14 mouse cellular contexts compared by ENCODE assay signal in genomic region chr2:48380140-48380539, GRCm38 (mm10).
DNase-seq lines count a peak whose midpoint lies in the region; ATAC-seq and TF ChIP-seq lines count a peak whose summit lies in the region.
"Had no signal": no experiment of that assay in that cellular context is flagged by ENCODE, and none has a peak within 500 bp of the region (broad histone marks: within the 10 kb centered on the region; RNA-seq: fewer than 3 reads in every experiment).

No protein-coding gene starts in this region.

- no peaks in the 10 kb centered on the region for H3K79me2 ChIP-seq in heart, adult 2 months (replicated peaks; ENCODE audit: control insufficient read depth, insufficient read depth, low read length)
- H3K79me2 ChIP-seq in C2C12 (ENCODE audit: control insufficient read depth, insufficient read depth) = no peaks in the 10 kb centered on the region

- H3K9ac ChIP-seq in heart, adult 2 months (ENCODE audit: low read depth, low read length) = no peak overlapping the region
- H3K9ac ChIP-seq in lung, postnatal 0 days (replicated peaks; ENCODE audit: low read depth) = no peak overlapping the region
- no peak overlapping the region for H3K9ac ChIP-seq in hindbrain, embryonic 13.5 days
- H3K9ac ChIP-seq: hindbrain, embryonic 14.5 days; stomach, embryonic 15.5 days had no signal

- intact Hi-C loops in heart, adult 2 months (cut with DNase I) = loop anchor here (5.0 kb wide), 4 partner anchors 48 to 507 kb away; partner anchors contain the start of gene Acvr2a
- intact Hi-C loops in heart, postnatal 25 days (cut with DNase I) = loop anchor here (2.0 to 10.0 kb wide), 5 partner anchors 47 to 435 kb away; partner anchors contain the start of gene Acvr2a

- ATAC-seq in lung, postnatal 0 days = peak; percentile 76
- no peak for ATAC-seq in hindbrain, embryonic 13.5 days (ENCODE audit: low FRiP score)

- H3K27me3 ChIP-seq in heart, adult 2 months (ENCODE audit: control insufficient read depth, insufficient read depth, low read length) = no peaks in the 10 kb centered on the region
- H3K27me3 ChIP-seq in C2C12 (ENCODE audit: control insufficient read depth, insufficient read depth, insufficient read length) = no peaks in the 10 kb centered on the region
- no peaks in the 10 kb centered on the region for H3K27me3 ChIP-seq in lung, postnatal 0 days (replicated peaks; ENCODE audit: insufficient read depth, low read length)
- no peaks in the 10 kb centered on the region for H3K27me3 ChIP-seq in hindbrain, embryonic 13.5 days
- H3K27me3 ChIP-seq: CH12.LX; stomach, embryonic 15.5 days had no signal

- no peak overlapping the region for H3K4me3 ChIP-seq in heart, adult 2 months
- no peak overlapping the region for H3K4me3 ChIP-seq in C2C12 (ENCODE audit: insufficient read depth, poor library complexity, severe bottlenecking)
- no peak overlapping the region for H3K4me3 ChIP-seq in lung, postnatal 0 days (ENCODE audit: low read depth, low read length)
- H3K4me3 ChIP-seq in hindbrain, embryonic 13.5 days = no peak overlapping the region
- H3K4me3 ChIP-seq: stomach, embryonic 15.5 days had no signal

- H3K27ac ChIP-seq in heart, adult 2 months = peak overlapping the region; percentile 87
- 0 out of 2 replicates have a peak overlapping the region, but pooled peaks have one; percentile 38 for H3K27ac ChIP-seq in lung, postnatal 0 days (ENCODE audit: low read length)
- H3K27ac ChIP-seq in hindbrain, embryonic 13.5 days = no peak overlapping the region
- H3K27ac ChIP-seq: hindbrain, embryonic 14.5 days; stomach, embryonic 15.5 days had no signal

- peaks cover 2% of the 10 kb centered on the region; the same call in 1 of the 2 replicates for H3K4me1 ChIP-seq in heart, adult 2 months (ENCODE audit: control insufficient read depth, insufficient read depth, low read length)
- no peaks in the 10 kb centered on the region; the same call in 1 of the 2 replicates for H3K4me1 ChIP-seq in lung, postnatal 0 days (ENCODE audit: insufficient read depth, low read depth, low read length)
- H3K4me1 ChIP-seq in hindbrain, embryonic 13.5 days (replicated peaks) = no peaks in the 10 kb centered on the region
- H3K4me1 ChIP-seq: stomach, embryonic 15.5 days had no signal

- TF ChIP-seq POLR2A in heart, adult 2 months (IDR thresholded peaks at IDR 0.05; ENCODE audit: insufficient read depth, low read depth, low read length) = no peak

- no peaks in the 10 kb centered on the region for H3K9me3 ChIP-seq in lung, postnatal 0 days (ENCODE audit: low read length)
- no peaks in the 10 kb centered on the region for H3K9me3 ChIP-seq in hindbrain, embryonic 13.5 days
- H3K9me3 ChIP-seq: stomach, embryonic 15.5 days had no signal

- 53% methylated on average over 5 of the region's 5 CpGs for WGBS in heart, adult 2 months
- WGBS in lung, postnatal 0 days = 59% methylated on average over 5 of the region's 5 CpGs
- 78% methylated on average over 5 of the region's 5 CpGs for WGBS in hindbrain, embryonic 13.5 days

- TF ChIP-seq CTCF in heart, adult 2 months (IDR thresholded peaks at IDR 0.05) = no peak
- TF ChIP-seq CTCF in C2C12 (IDR thresholded peaks at IDR 0.05; ENCODE audit: control insufficient read depth, insufficient read depth, insufficient read length) = no peak
- TF ChIP-seq CTCF in lung, postnatal 0 days (IDR thresholded peaks at IDR 0.05) = no peak

- peaks cover 6% of the 10 kb centered on the region for H3K36me3 ChIP-seq in heart, adult 2 months (ENCODE audit: control insufficient read depth, insufficient read depth, low read length)
- no peaks in the 10 kb centered on the region for H3K36me3 ChIP-seq in C2C12 (ENCODE audit: control insufficient read depth, insufficient read depth)
- H3K36me3 ChIP-seq in lung, postnatal 0 days (ENCODE audit: insufficient read depth, low read length) = no peaks in the 10 kb centered on the region
- H3K36me3 ChIP-seq in hindbrain, embryonic 13.5 days = no peaks in the 10 kb centered on the region
- H3K36me3 ChIP-seq: stomach, embryonic 15.5 days had no signal

- DNase-seq in heart, adult 2 months = no peak
- no peak for DNase-seq in heart, postnatal 25 days (ENCODE audit: low spot score)
- DNase-seq in embryo, embryonic 11 days = peak; percentile 6
- DNase-seq in lung, postnatal 0 days (ENCODE audit: low spot score) = peak; percentile 81
- DNase-seq in adrenal gland, postnatal 14 days = no peak
- DNase-seq: cerebellum, adult 8-10 months; gastrocnemius, postnatal 10 days; kidney, adult 8-10 months; right cerebral cortex, postnatal 14 days had no signal

- H3K79me3 ChIP-seq in C2C12 (ENCODE audit: low read depth) = no peaks in the 10 kb centered on the region

- no peak overlapping the region for H3ac ChIP-seq in C2C12 (ENCODE audit: control insufficient read depth, insufficient read length, low read depth)

- TF ChIP-seq EP300 in heart, adult 2 months (IDR thresholded peaks at IDR 0.05; ENCODE audit: insufficient read depth, low read depth, low read length) = no peak
- peak; percentile 82 for TF ChIP-seq EP300 in lung, postnatal 0 days (IDR thresholded peaks at IDR 0.05)

- H3K4me2 ChIP-seq in lung, postnatal 0 days (replicated peaks; ENCODE audit: low read depth, low read length) = no peak overlapping the region
- H3K4me2 ChIP-seq in hindbrain, embryonic 13.5 days = no peak overlapping the region
- H3K4me2 ChIP-seq: hindbrain, embryonic 14.5 days; stomach, embryonic 15.5 days had no signal

TF ChIP-seq in C2C12, 6 proteins besides CTCF, POLR2A, EP300 and RAD21:
- TF ChIP-seq MYOG (IDR thresholded peaks at IDR 0.05; ENCODE audit: control insufficient read depth, extremely low read depth, insufficient read length) (no peak), CEBPB (IDR thresholded peaks at IDR 0.05; ENCODE audit: low read depth) (no peak), MYOD1 (IDR thresholded peaks at IDR 0.05; ENCODE audit: control insufficient read depth, insufficient read length, low read depth) (peak; percentile 81), MAX (IDR thresholded peaks at IDR 0.05) (no peak)

Comparison
In these comparisons a context has a peak if more than half of its experiments do, and no peak if none do; other contexts are left out.
1. DNase-seq: peak in embryo, embryonic 11 days (single experiment) and lung, postnatal 0 days (single experiment); none in heart, adult 2 months (0 of 2), heart, postnatal 25 days (single experiment) and adrenal gland, postnatal 14 days (single experiment).